5 mouse cellular contexts compared by ENCODE assay signal in the genomic region with DNA sequence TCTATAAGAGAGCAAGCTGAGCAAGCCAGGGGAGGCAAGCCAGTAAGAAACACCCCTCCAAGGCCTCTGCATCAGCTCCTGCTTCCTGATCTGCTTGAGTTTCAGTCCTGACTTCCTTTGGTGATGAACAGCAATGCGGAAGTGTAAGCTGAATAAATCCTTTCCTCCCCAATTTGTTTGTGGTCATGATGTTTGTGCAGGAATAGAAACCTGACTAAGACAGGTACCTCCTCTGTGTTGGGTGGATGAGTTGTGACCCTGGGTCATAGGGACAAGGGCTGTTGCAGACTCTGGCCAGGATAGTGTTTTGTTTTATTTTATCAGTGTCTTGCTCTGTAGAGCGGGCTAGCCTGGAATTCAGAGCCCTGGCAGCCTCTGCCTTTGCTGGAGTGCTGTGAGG. TPM values are rescaled to one million over a fixed set of nuclear protein-coding genes. Genes with fewer than 3 reads are reported as not detected.
"Had no signal": no experiment of that assay in that cellular context is flagged by ENCODE, and none has a peak within 500 bp of the region (broad histone marks: within the 10 kb centered on the region; RNA-seq: fewer than 3 reads in every experiment).

No protein-coding gene starts in this region.

RNA-seq across cellular contexts. Expression of a gene that starts 6.1 kb away (rescaled TPM):
- polyA plus RNA-seq: heart, embryonic 11.5 days; heart, embryonic 12.5 days; heart, embryonic 13.5 days; hindbrain, embryonic 10.5 days; kidney, embryonic 14.5 days had no signal
